Mouse (Mus musculus): ENCODE results near the gene Magi3. TPM values are rescaled to one million over a fixed set of nuclear protein-coding genes. Genes with fewer than 3 reads are reported as not detected.

The Magi3 gene
- 6.4 and 7.4 TPM in 2 replicates for polyA plus RNA-seq (2014; fragmentation: Nextera tagmentation; extraction: Ambion mirVana)

DNA sequence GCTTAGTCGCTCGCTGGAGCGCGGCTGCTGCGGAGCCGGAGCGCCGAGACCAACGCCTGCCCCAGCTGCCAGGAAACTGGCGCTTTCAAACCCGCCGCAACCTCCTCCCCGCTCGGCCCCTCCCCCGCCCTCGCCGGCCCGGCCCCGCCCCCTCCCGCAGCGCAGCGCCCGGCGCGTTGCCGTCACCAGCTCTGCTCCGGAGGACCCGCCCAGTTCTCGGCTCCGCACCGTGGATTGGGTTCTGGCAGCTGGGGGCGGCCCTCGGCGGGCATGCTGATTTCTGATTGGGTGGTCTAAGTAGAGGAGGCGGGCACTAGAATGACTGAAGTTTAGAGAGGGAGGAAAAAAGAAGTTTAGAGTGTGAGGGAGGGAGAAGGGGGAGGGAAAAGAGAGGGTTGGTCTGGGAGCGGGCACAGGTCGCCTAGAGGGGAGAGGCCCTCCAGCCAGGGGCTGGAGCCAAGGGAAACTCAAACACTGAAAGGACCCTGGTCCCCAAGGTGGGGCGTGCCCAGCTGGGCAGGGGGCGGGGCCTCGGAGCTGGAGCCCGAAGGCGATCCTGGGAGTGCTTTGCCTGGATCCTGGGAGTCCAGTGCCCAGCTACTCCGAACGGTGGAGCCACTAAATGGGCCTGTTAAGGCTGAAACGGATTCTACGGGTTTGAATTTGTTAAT is at the start of gene Magi3:
Magi3 (minus strand) TSS at position 80 of the 671 bp plus-strand sequence.
- Histone ChIP-seq H3K4me3 (replicated peaks; ENCODE audit: low read depth, low read length) (peak within 1 kb of the TSS; percentile 80), H3K4me2 (ENCODE audit: low read length) (peak within 1 kb of the TSS; percentile 80), H3K27me3 (ENCODE audit: control insufficient read depth, insufficient read depth, low read length) (no peaks in the 10 kb centered on the region), H3K4me1 (ENCODE audit: control insufficient read depth, insufficient read depth, low read length) (peaks cover 12% of the 10 kb centered on the region; the same call in 1 of the 2 replicates), H3K9me3 (ENCODE audit: control insufficient read depth, low read length) (no peaks in the 10 kb centered on the region), H3K27ac (replicated peaks; ENCODE audit: low read depth, low read length) (peak within 1 kb of the TSS; percentile 97), H3K9ac (replicated peaks; ENCODE audit: low read length) (peak within 1 kb of the TSS; percentile 84), H3K36me3 (ENCODE audit: control insufficient read depth, insufficient read depth, low read length) (no peaks in the 10 kb centered on the region)
- DNase-seq = peak; percentile 98
- WGBS = under 1% methylated on average over 46 of the region's 46 CpGs
- ATAC-seq (ENCODE audit: low FRiP score, low TSS enrichment) = peak; percentile 99

DNA sequence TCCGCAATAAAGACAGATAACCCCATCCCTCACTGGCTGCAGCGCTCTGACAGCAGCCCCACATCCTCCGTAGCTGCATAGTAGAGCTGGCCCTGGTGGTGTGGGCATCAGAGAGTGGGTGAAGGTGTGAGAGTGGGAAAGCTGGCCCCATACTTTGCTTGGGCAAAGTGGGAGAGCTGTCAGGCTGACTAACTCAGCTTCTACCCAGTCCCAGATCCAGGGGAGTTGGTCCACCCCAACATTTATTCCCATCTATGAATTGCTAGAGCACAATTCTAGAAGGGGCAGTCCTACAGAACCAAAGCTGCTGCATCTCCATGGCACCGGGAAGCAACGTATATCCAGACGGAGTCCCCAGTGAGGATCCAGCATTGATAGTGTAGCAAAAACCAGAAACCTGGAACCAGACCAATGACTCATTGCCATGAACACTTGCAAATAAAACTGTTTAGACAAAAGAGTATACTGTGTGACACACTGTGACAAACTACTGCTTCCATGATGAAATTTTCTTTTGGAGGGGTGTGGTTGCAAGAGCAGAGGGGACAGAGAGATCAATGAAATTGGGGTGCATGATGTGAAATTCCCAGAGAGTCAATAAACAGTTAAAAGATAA is 44.5 kb upstream of the Magi3 start:
- no peak overlapping the region for H3K4me3 ChIP-seq (replicated peaks; ENCODE audit: low read depth, low read length)
- H3K4me1 ChIP-seq (ENCODE audit: control insufficient read depth, insufficient read depth, low read length) = no peaks in the 10 kb centered on the region
- H3K36me3 ChIP-seq (ENCODE audit: control insufficient read depth, insufficient read depth, low read length) = no peaks in the 10 kb centered on the region
- WGBS = 88% methylated on average over 6 of the region's 6 CpGs
- ATAC-seq (ENCODE audit: low FRiP score, low TSS enrichment) = no peak
- H3K27ac ChIP-seq (replicated peaks; ENCODE audit: low read depth, low read length) = no peak overlapping the region
- no peaks in the 10 kb centered on the region for H3K27me3 ChIP-seq (ENCODE audit: control insufficient read depth, insufficient read depth, low read length)
- no peak overlapping the region for H3K9ac ChIP-seq (replicated peaks; ENCODE audit: low read length)
- H3K9me3 ChIP-seq (ENCODE audit: control insufficient read depth, low read length) = no peaks in the 10 kb centered on the region
- DNase-seq = no peak
- no peak overlapping the region for H3K4me2 ChIP-seq (ENCODE audit: low read length)

DNA sequence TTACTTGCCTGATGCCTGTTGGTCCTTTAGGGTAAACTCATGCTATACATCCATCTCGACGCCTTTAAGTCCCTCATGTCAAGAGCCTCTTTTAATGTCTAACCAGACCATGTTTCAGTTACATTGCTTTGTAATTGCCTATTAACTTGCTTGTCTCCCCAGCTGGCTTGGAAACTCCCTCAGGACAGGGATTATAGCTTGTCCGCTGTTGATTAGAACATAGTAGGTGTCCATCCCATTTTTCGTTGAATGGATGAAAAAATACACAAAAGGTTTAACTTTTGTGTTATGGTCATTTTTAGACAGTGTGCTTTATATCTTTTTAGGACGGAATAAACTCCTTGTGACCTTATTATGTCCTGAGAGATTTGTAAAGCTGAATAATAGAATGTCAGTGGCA is 40.0 kb upstream of the Magi3 start:
- no peaks in the 10 kb centered on the region for H3K4me1 ChIP-seq (ENCODE audit: control insufficient read depth, insufficient read depth, low read length)
- H3K36me3 ChIP-seq (ENCODE audit: control insufficient read depth, insufficient read depth, low read length) = no peaks in the 10 kb centered on the region
- H3K27me3 ChIP-seq (ENCODE audit: control insufficient read depth, insufficient read depth, low read length) = no peaks in the 10 kb centered on the region
- ATAC-seq (ENCODE audit: low FRiP score, low TSS enrichment) = no peak
- DNase-seq = peak; percentile 28
- H3K4me3 ChIP-seq (replicated peaks; ENCODE audit: low read depth, low read length) = no peak overlapping the region
- H3K4me2 ChIP-seq (ENCODE audit: low read length) = no peak overlapping the region
- no peak overlapping the region for H3K27ac ChIP-seq (replicated peaks; ENCODE audit: low read depth, low read length)
- 27% methylated on average over 5 of the region's 5 CpGs for WGBS
- H3K9ac ChIP-seq (replicated peaks; ENCODE audit: low read length) = no peak overlapping the region
- no peaks in the 10 kb centered on the region for H3K9me3 ChIP-seq (ENCODE audit: control insufficient read depth, low read length)

- WGBS = 87% methylated on average over 4 of the region's 4 CpGs
- Histone ChIP-seq H3K9ac (replicated peaks; ENCODE audit: low read length) (no peak overlapping the region), H3K36me3 (ENCODE audit: control insufficient read depth, insufficient read depth, low read length) (no peaks in the 10 kb centered on the region), H3K27ac (replicated peaks; ENCODE audit: low read depth, low read length) (no peak overlapping the region), H3K27me3 (ENCODE audit: control insufficient read depth, insufficient read depth, low read length) (no peaks in the 10 kb centered on the region), H3K9me3 (ENCODE audit: control insufficient read depth, low read length) (no peaks in the 10 kb centered on the region), H3K4me3 (replicated peaks; ENCODE audit: low read depth, low read length) (no peak overlapping the region), H3K4me1 (ENCODE audit: control insufficient read depth, insufficient read depth, low read length) (no peaks in the 10 kb centered on the region), H3K4me2 (ENCODE audit: low read length) (no peak overlapping the region)
- DNase-seq = no peak
- ATAC-seq (ENCODE audit: low FRiP score, low TSS enrichment) = no peak
Observed at GRCm38 (mm10) chr3:104259168-104259567, 39.0 kb upstream of the Magi3 start.

GRCm38 (mm10) chr3:104257041-104257440 is 36.9 kb upstream of the Magi3 start:
- DNase-seq (no peak), ATAC-seq (ENCODE audit: low FRiP score, low TSS enrichment) (no peak)
- Histone ChIP-seq H3K4me3 (replicated peaks; ENCODE audit: low read depth, low read length) (no peak overlapping the region), H3K4me1 (ENCODE audit: control insufficient read depth, insufficient read depth, low read length) (no peaks in the 10 kb centered on the region), H3K9ac (replicated peaks; ENCODE audit: low read length) (no peak overlapping the region), H3K27me3 (ENCODE audit: control insufficient read depth, insufficient read depth, low read length) (no peaks in the 10 kb centered on the region), H3K36me3 (ENCODE audit: control insufficient read depth, insufficient read depth, low read length) (no peaks in the 10 kb centered on the region), H3K27ac (replicated peaks; ENCODE audit: low read depth, low read length) (no peak overlapping the region), H3K9me3 (ENCODE audit: control insufficient read depth, low read length) (no peaks in the 10 kb centered on the region), H3K4me2 (ENCODE audit: low read length) (no peak overlapping the region)
- WGBS = 77% methylated on average over 3 of the region's 3 CpGs

GRCm38 (mm10) chr3:104253760-104254159 is 33.6 kb upstream of the Magi3 start:
- H3K4me3 ChIP-seq (replicated peaks; ENCODE audit: low read depth, low read length) = no peak overlapping the region
- H3K4me1 ChIP-seq (ENCODE audit: control insufficient read depth, insufficient read depth, low read length) = no peaks in the 10 kb centered on the region
- H3K36me3 ChIP-seq (ENCODE audit: control insufficient read depth, insufficient read depth, low read length) = no peaks in the 10 kb centered on the region
- H3K9ac ChIP-seq (replicated peaks; ENCODE audit: low read length) = no peak overlapping the region
- H3K27me3 ChIP-seq (ENCODE audit: control insufficient read depth, insufficient read depth, low read length) = no peaks in the 10 kb centered on the region
- H3K27ac ChIP-seq (replicated peaks; ENCODE audit: low read depth, low read length) = no peak overlapping the region
- H3K4me2 ChIP-seq (ENCODE audit: low read length) = no peak overlapping the region
- H3K9me3 ChIP-seq (ENCODE audit: control insufficient read depth, low read length) = no peaks in the 10 kb centered on the region
- DNase-seq (no peak), ATAC-seq (ENCODE audit: low FRiP score, low TSS enrichment) (no peak)
- WGBS = 41% methylated on average over 3 of the region's 3 CpGs

DNA sequence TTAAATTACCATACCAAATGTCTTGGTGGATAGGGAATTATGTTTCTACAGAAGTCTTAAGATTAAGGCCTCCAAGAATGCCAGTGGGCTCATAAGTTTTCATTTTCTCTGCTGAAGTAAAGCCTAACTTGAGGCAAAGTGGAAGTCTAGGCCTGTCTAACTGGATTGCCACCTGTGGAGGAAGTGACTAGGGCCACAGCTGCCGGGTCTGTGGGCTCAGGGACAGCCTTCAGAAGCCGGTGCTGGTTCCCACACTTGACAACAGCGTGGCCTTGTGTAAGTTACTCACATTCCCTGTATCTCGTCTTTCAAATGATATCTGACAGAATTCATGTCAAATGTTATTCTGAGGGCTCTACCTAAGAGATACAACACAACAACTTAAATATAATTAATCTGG is 27.7 kb upstream of the Magi3 start:
- Histone ChIP-seq H3K9ac (replicated peaks; ENCODE audit: low read length) (no peak overlapping the region), H3K4me1 (ENCODE audit: control insufficient read depth, insufficient read depth, low read length) (no peaks in the 10 kb centered on the region), H3K4me2 (ENCODE audit: low read length) (no peak overlapping the region), H3K27me3 (ENCODE audit: control insufficient read depth, insufficient read depth, low read length) (no peaks in the 10 kb centered on the region), H3K36me3 (ENCODE audit: control insufficient read depth, insufficient read depth, low read length) (no peaks in the 10 kb centered on the region), H3K4me3 (replicated peaks; ENCODE audit: low read depth, low read length) (no peak overlapping the region), H3K9me3 (ENCODE audit: control insufficient read depth, low read length) (no peaks in the 10 kb centered on the region), H3K27ac (replicated peaks; ENCODE audit: low read depth, low read length) (no peak overlapping the region)
- ATAC-seq (ENCODE audit: low FRiP score, low TSS enrichment) (no peak), DNase-seq (no peak)
- WGBS = 85% methylated on average over 4 of the region's 4 CpGs

- 74% methylated on average over 1 of the region's 1 CpGs for WGBS
- H3K27me3 ChIP-seq (ENCODE audit: control insufficient read depth, insufficient read depth, low read length) = no peaks in the 10 kb centered on the region
- H3K9ac ChIP-seq (replicated peaks; ENCODE audit: low read length) = no peak overlapping the region
- DNase-seq (no peak), ATAC-seq (ENCODE audit: low FRiP score, low TSS enrichment) (no peak)
- H3K36me3 ChIP-seq (ENCODE audit: control insufficient read depth, insufficient read depth, low read length) = no peaks in the 10 kb centered on the region
- no peak overlapping the region for H3K4me3 ChIP-seq (replicated peaks; ENCODE audit: low read depth, low read length)
- H3K4me2 ChIP-seq (ENCODE audit: low read length) = no peak overlapping the region
- H3K9me3 ChIP-seq (ENCODE audit: control insufficient read depth, low read length) = no peaks in the 10 kb centered on the region
- H3K27ac ChIP-seq (replicated peaks; ENCODE audit: low read depth, low read length) = no peak overlapping the region
- no peaks in the 10 kb centered on the region for H3K4me1 ChIP-seq (ENCODE audit: control insufficient read depth, insufficient read depth, low read length)
Observed at GRCm38 (mm10) chr3:104247057-104247456, 26.9 kb upstream of the Magi3 start.

DNA sequence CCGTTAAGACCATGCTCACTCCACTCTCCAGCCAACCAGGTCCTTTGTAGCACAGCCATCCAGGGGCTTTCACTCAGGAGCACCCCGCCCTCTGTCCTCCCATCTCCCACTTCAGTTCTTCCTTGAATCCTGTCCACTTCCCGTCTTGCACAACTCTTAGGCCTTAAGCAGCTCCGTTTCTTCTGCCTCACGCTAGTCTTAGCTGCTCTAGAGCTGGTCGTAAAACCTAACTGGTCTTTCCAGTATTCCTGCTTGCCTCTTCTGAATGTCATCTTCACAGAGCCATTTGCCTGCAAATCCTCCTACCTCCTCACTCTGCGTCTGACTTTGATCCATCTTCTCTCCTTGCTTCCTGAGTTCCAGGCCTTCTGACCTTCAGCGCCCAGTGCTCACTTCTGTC is 24.2 kb upstream of the Magi3 start:
- no peaks in the 10 kb centered on the region for H3K27me3 ChIP-seq (ENCODE audit: control insufficient read depth, insufficient read depth, low read length)
- no peak overlapping the region for H3K4me2 ChIP-seq (ENCODE audit: low read length)
- no peaks in the 10 kb centered on the region for H3K4me1 ChIP-seq (ENCODE audit: control insufficient read depth, insufficient read depth, low read length)
- H3K36me3 ChIP-seq (ENCODE audit: control insufficient read depth, insufficient read depth, low read length) = no peaks in the 10 kb centered on the region
- no peak overlapping the region for H3K27ac ChIP-seq (replicated peaks; ENCODE audit: low read depth, low read length)
- no peak for ATAC-seq (ENCODE audit: low FRiP score, low TSS enrichment)
- H3K9me3 ChIP-seq (ENCODE audit: control insufficient read depth, low read length) = no peaks in the 10 kb centered on the region
- 93% methylated on average over 8 of the region's 8 CpGs for WGBS
- H3K4me3 ChIP-seq (replicated peaks; ENCODE audit: low read depth, low read length) = no peak overlapping the region
- no peak overlapping the region for H3K9ac ChIP-seq (replicated peaks; ENCODE audit: low read length)
- DNase-seq = no peak

All from midbrain, embryonic 14.5 days (tissue).